Mouse (Mus musculus) neural tube, embryonic 12.5 days (tissue): Measurements from ENCODE around the gene Prss27. TPM values are rescaled to one million over a fixed set of nuclear protein-coding genes. Genes with fewer than 3 reads are reported as not detected.
"Not testable (repeated sequence)": the region's sequence is repeated elsewhere in the genome, so short reads cannot be mapped to it uniquely, and the experiment has no call there.

Experiments
- ATAC-seq: fragments of 200-750 bp; cut with Nextera tagmentation; 2 replicates; pipeline ENCODE4 v1.8.0; 2017; ENCODE audit warnings: low read depth, mild to moderate bottlenecking, moderate TSS enrichment, moderate library complexity; ENCODE audit not compliant: low FRiP score
- H3K27ac ChIP-seq: fragments of 300-500 bp; sonication (generic); 2 replicates; pipeline ENCODE4 v1.5.1; 2016
- H3K27me3 ChIP-seq: fragments of 300-500 bp; sonication (generic); replicated peaks from 2 replicates; pipeline ENCODE4 v1.6.1; 2016; ENCODE audit warnings: mild to moderate bottlenecking
- H3K36me3 ChIP-seq: fragments of 300-500 bp; sonication (generic); 2 replicates; pipeline ENCODE4 v1.6.1; 2016; ENCODE audit warnings: mild to moderate bottlenecking
- H3K4me1 ChIP-seq: fragments of 300-500 bp; sonication (generic); 2 replicates; pipeline ENCODE4 v1.6.1; 2016
- H3K4me2 ChIP-seq: fragments of 300-500 bp; sonication (generic); replicated peaks from 2 replicates; pipeline ENCODE4 v1.6.1; 2016; ENCODE audit warnings: mild to moderate bottlenecking
- H3K4me3 ChIP-seq: fragments of 300-500 bp; sonication (generic); 2 replicates; pipeline ENCODE4 v1.5.1; 2016
- H3K9ac ChIP-seq: fragments of 300-500 bp; sonication (generic); 2 replicates; pipeline ENCODE4 v1.6.1; 2016; ENCODE audit warnings: mild to moderate bottlenecking
- H3K9me3 ChIP-seq: fragments of 300-500 bp; sonication (generic); 2 replicates; pipeline ENCODE4 v1.6.1; 2016; ENCODE audit warnings: mild to moderate bottlenecking
- WGBS: fragments of 180-500 bp; shearing (Covaris S2); methylation state at CpG from one replicate; pipeline ENCODE4 v1.1.7; 2016; 5-methylcytosine and 5-hydroxymethylcytosine counted together
- microRNA-seq: library from miRNA; unstranded; fragments of <30 nt; microRNA quantifications from one replicate; pipeline ENCODE4, GENCODE M21; 2017
- polyA plus RNA-seq: library from polyadenylated mRNA; unstranded; fragments of >200 nt; fragmentation: Nextera tagmentation; extraction: Ambion mirVana; gene quantifications from 2 replicates; pipeline ENCODE4 v1.2.1, GENCODE M21; 2016

The Prss27 gene
- polyA plus RNA-seq, 1 experiment from 2014 or later = 0.35 TPM

GRCm38 (mm10) chr17:24077101-24077500 lies 39.2 kb downstream of the Prss27 start:
- no peaks in the 10 kb centered on the region for H3K9me3 ChIP-seq
- H3K36me3 ChIP-seq = peaks cover 36% of the 10 kb centered on the region
- peaks cover 5% of the 10 kb centered on the region for H3K4me1 ChIP-seq
- no peak overlapping the region for H3K4me3 ChIP-seq
- no peaks in the 10 kb centered on the region for H3K27me3 ChIP-seq
- H3K27ac ChIP-seq = no peak overlapping the region
- no peak overlapping the region for H3K9ac ChIP-seq
- WGBS = 85% methylated on average over 2 of the region's 2 CpGs
- no peak overlapping the region for H3K4me2 ChIP-seq
- ATAC-seq = no peak

GRCm38 (mm10) chr17:24084593-24084992 lies 46.6 kb downstream of the Prss27 start:
- Histone ChIP-seq H3K4me3 (no peak overlapping the region), H3K36me3 (peaks cover 38% of the 10 kb centered on the region), H3K4me1 (no peaks in the 10 kb centered on the region), H3K9ac (no peak overlapping the region), H3K9me3 (no peaks in the 10 kb centered on the region), H3K4me2 (no peak overlapping the region), H3K27me3 (no peaks in the 10 kb centered on the region), H3K27ac (no peak overlapping the region)
- WGBS = 49% methylated on average over 1 of the region's 1 CpGs
- ATAC-seq = no peak

GRCm38 (mm10) chr17:24086399-24086798 lies 48.5 kb downstream of the Prss27 start:
- not testable (repeated sequence) for H3K4me3 ChIP-seq, H3K4me1 ChIP-seq, ATAC-seq, H3K9me3 ChIP-seq, H3K4me2 ChIP-seq, H3K27ac ChIP-seq, H3K9ac ChIP-seq, H3K27me3 ChIP-seq
- WGBS = 87% methylated on average over 4 of the region's 4 CpGs
- H3K36me3 ChIP-seq = peaks cover 48% of the 10 kb centered on the region

GRCm38 (mm10) chr17:24090575-24090974 lies 52.6 kb downstream of the Prss27 start:
- Histone ChIP-seq H3K4me2 (no peak overlapping the region), H3K9ac (no peak overlapping the region), H3K36me3 (peaks cover 51% of the 10 kb centered on the region), H3K27me3 (no peaks in the 10 kb centered on the region), H3K9me3 (no peaks in the 10 kb centered on the region), H3K4me3 (no peak overlapping the region), H3K4me1 (no peaks in the 10 kb centered on the region), H3K27ac (no peak overlapping the region)
- ATAC-seq = no peak
- WGBS = 98% methylated on average over 1 of the region's 1 CpGs

Small RNA genes lying within 50 kb of the gene (microRNA-seq; reads per million reads assigned to microRNA genes)
- not detected for gene Gm27700

Other genes with a start within 250 kb of the Prss27 start
- 617 and 693 TPM in 2 replicates for gene Srrm2, start 247.6 kb upstream of the Prss27 start, polyA plus RNA-seq
- gene Elob, start 209.0 kb upstream of the Prss27 start, polyA plus RNA-seq = 1,078 and 1,213 TPM in 2 replicates
- gene Prss33, start 202.1 kb upstream of the Prss27 start, polyA plus RNA-seq = not detected in 2 replicates
- gene Prss32, start 194.3 kb upstream of the Prss27 start, polyA plus RNA-seq = not detected in 2 replicates
- 1.2 and 1.7 TPM in 2 replicates for gene Prss41, start 194.0 kb upstream of the Prss27 start, polyA plus RNA-seq
- gene Prss21, start 170.1 kb upstream of the Prss27 start, polyA plus RNA-seq = not detected in 2 replicates
- not detected in 2 replicates for gene Dcpp1, start 157.3 kb upstream of the Prss27 start, polyA plus RNA-seq
- not detected in 2 replicates for gene Dcpp2, start 157.3 kb upstream of the Prss27 start, polyA plus RNA-seq
- not detected in 2 replicates for gene Dcpp3, start 120.7 kb upstream of the Prss27 start, polyA plus RNA-seq
- gene Sbp, start 96.5 kb upstream of the Prss27 start, polyA plus RNA-seq = not detected in 2 replicates
- gene Sbpl, start 82.9 kb upstream of the Prss27 start, polyA plus RNA-seq = not detected in 2 replicates
- not detected in 2 replicates for gene Prss30, start 57.6 kb upstream of the Prss27 start, polyA plus RNA-seq
- gene Prss22, start 40.0 kb upstream of the Prss27 start, polyA plus RNA-seq = 0.24 TPM in 1 of 2 replicates, not detected in the other
- 99.4 and 99.6 TPM in 2 replicates for gene Kctd5, start 35.3 kb downstream of the Prss27 start, polyA plus RNA-seq
- gene Pdpk1, start 112.8 kb downstream of the Prss27 start, polyA plus RNA-seq = 53.4 and 58.4 TPM in 2 replicates
- gene Amdhd2, start 125.6 kb downstream of the Prss27 start, polyA plus RNA-seq = 36.0 and 41.2 TPM in 2 replicates
- 671 and 684 TPM in 2 replicates for gene Atp6v0c, start 131.6 kb downstream of the Prss27 start, polyA plus RNA-seq
- gene Tbc1d24, start 167.4 kb downstream of the Prss27 start, polyA plus RNA-seq = 12.4 and 13.0 TPM in 2 replicates
- 9.0 and 10.6 TPM in 2 replicates for gene Ntn3, start 171.4 kb downstream of the Prss27 start, polyA plus RNA-seq
- 13.5 and 14.2 TPM in 2 replicates for gene Tedc2, start 182.7 kb downstream of the Prss27 start, polyA plus RNA-seq
- gene Ccnf, start 213.3 kb downstream of the Prss27 start, polyA plus RNA-seq = 53.5 and 54.8 TPM in 2 replicates